Mouse (Mus musculus): ENCODE measurements around the gene Tnni3. TPM values are rescaled to one million over a fixed set of nuclear protein-coding genes. Genes with fewer than 3 reads are reported as not detected.
A peak's percentile ranks its signal among the peaks of the same experiment; 100 is the strongest.

Tnni3 gene
- polyA plus RNA-seq, 1 experiment from 2014 or later: 1.8 TPM

DNA sequence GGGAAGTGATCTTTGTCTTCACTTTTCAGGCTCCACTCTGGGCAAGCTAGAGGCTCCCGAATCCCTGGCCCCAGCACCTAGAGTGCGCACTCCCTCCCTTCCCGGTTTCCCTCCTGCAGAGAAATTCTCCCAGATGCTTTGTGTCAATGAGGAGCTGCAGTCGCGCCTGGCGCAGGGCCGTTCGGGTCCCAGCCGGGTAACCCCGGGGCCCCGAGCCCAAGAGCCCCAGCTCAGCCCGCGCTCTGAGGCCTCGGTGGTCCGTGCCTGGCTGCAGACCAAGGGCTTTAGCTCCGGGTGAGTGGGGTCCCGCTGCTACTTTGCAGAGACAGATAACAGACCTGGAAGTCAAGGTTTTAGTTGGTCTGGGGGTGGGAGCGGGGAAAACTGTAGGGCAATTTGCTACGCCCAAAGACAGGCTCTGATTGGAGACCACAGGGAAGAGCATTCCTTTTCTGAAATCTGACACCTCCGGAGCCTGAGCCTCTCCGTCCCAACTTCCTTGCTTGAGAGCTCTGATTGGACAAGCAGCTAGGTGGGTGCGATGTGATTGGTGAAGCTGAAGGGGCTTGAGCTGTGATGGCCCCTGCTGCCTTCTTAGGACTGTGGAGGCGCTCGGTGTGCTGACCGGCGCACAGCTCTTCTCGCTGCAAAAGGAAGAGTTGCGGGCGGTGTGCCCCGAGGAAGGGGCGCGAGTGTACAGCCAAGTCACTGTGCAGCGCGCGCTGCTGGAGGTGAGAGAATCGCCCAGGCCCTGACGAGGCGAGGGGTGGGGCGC, 45.8 kb downstream of the Tnni3 start:
- DNase-seq (ENCODE audit: extremely low spot score, low spot score): peak; percentile 87
- WGBS: under 1% methylated on average over 39 of the region's 39 CpGs
- peaks cover 26% of the 10 kb centered on the region for H3K36me3 ChIP-seq (replicated peaks)
- H3K9me3 ChIP-seq: 0 out of 2 replicates have a peak, but pooled peaks cover 6% of the 10 kb centered on the region
- peak overlapping the region; percentile 65 for H3K4me3 ChIP-seq
- H3K4me1 ChIP-seq: peaks cover 30% of the 10 kb centered on the region
- peaks cover 46% of the 10 kb centered on the region for H3K27me3 ChIP-seq (ENCODE audit: poor library complexity, severe bottlenecking)
- peak overlapping the region; percentile 93 for H3K27ac ChIP-seq

DNA sequence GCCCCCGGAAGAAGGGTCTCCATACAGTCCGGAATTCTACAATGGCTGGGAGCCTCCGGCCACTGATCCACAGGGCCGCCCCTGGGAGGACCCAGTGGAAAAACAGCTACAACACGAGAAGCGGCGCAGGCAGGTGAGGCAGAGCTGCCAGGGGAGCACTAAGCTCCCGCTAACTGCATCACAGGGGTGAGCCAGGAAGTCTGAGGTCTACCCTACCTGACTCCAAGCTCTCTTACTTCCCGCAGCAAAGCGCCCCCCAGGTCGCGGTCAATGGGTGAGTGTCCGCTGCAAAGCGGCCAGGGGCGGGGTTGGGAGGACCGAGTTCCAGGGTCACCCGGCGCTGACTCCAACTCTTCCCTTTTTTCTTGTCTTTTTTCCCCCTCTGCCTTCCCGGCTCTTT, 50.1 kb downstream of the Tnni3 start:
- 10% methylated on average over 19 of the region's 19 CpGs for WGBS
- Histone ChIP-seq H3K4me1 (peaks cover 37% of the 10 kb centered on the region), H3K9me3 (0 out of 2 replicates have a peak, but pooled peaks cover 6% of the 10 kb centered on the region), H3K27me3 (ENCODE audit: poor library complexity, severe bottlenecking) (peaks cover 85% of the 10 kb centered on the region), H3K36me3 (replicated peaks) (no peaks in the 10 kb centered on the region), H3K4me3 (peak overlapping the region; percentile 22; the same call in 1 of the 2 replicates), H3K27ac (no peak overlapping the region)
- DNase-seq (ENCODE audit: extremely low spot score, low spot score): no peak

DNA sequence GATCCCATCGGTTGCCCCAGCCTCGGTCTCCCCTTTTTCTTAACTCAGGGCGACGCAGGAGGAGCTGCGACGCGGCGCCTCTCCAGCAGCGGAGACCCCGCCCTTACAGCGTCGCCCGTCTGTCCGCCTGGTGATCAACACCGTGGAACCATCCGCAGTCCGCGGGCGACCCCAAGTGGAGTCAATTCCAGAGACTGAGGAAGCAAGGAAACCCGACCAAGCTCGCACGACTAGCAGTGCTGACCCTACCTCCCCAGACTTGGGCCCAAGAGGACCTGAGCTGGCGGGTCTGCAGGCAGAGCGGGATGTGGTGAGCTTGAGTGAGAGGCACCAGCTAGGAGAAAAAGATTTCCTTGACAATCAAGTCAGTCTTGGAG, 52.9 kb downstream of the Tnni3 start:
- Histone ChIP-seq H3K36me3 (replicated peaks) (no peaks in the 10 kb centered on the region), H3K27ac (no peak overlapping the region), H3K4me1 (peaks cover 23% of the 10 kb centered on the region), H3K9me3 (no peaks in the 10 kb centered on the region), H3K4me3 (peak overlapping the region; percentile 46), H3K27me3 (ENCODE audit: poor library complexity, severe bottlenecking) (peaks cover 77% of the 10 kb centered on the region)
- peak; percentile 79 for DNase-seq (ENCODE audit: extremely low spot score, low spot score)
- under 1% methylated on average over 24 of the region's 24 CpGs for WGBS

DNA sequence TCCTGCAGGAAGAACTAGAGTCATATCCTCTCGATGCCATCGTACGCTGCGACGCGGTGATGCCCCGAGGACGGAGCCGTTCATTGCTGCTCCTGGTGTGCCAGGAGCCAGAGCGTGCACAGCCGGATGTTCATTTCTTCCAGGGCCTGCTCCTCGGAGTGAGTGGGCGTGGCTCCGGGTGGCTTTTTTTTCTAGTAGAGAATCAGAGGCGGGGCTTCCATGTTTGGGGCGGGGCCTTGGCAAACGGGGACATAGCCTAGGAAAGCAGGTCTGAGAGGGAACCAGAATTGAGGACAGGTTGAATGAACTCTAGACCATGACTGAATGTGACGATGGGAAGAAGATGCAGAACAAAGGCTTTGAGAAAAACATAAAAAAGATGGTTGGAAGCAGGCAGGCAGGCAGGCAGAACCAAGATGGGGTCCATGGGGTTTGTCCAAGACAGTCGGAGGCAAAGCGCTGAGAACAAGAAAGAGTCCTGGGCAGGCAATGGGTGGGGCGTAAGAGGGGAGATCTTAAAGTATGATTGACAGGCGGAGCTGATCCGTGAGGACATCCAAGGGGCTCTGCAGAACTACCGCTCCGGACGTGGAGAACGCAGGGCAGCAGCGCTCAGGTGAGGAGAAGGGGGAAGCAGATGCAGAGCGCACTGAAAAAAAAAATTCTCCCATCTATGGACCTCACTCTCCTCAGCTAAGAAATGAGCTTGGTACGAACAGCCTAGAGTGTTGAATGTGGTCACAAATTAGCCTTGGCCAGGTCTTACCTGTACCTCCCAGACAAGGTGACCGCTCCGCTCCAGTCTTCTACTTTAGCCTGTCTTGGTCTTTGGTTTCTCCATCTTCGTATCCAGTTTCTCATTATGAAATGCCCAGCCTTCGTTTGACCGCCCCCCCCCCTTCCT, 53.5 kb downstream of the Tnni3 start:
- peak; percentile 68 for DNase-seq (ENCODE audit: extremely low spot score, low spot score)
- WGBS: 2% methylated on average over 35 of the region's 35 CpGs

More for the DNA sequence above, 53.5 kb downstream of the Tnni3 start:
- H3K27ac ChIP-seq: no peak overlapping the region
- peaks cover 23% of the 10 kb centered on the region for H3K4me1 ChIP-seq
- no peaks in the 10 kb centered on the region for H3K36me3 ChIP-seq (replicated peaks)
- peaks cover 70% of the 10 kb centered on the region for H3K27me3 ChIP-seq (ENCODE audit: poor library complexity, severe bottlenecking)
- H3K9me3 ChIP-seq: no peaks in the 10 kb centered on the region
- H3K4me3 ChIP-seq: peak overlapping the region; percentile 46

Other genes starting within 250 kb of the Tnni3 start
- not detected in 2 replicates for gene Ncr1, start 186.5 kb downstream of the Tnni3 start, polyA plus RNA-seq (2016; fragmentation: Nextera tagmentation; extraction: Ambion mirVana)
- gene Gp6, start 126.5 kb downstream of the Tnni3 start, polyA plus RNA-seq (2016; fragmentation: Nextera tagmentation; extraction: Ambion mirVana): 0.51 and 0.65 TPM in 2 replicates
- 34.6 and 36.3 TPM in 2 replicates for gene Rdh13, start 78.6 kb downstream of the Tnni3 start, polyA plus RNA-seq (2016; fragmentation: Nextera tagmentation; extraction: Ambion mirVana)
- gene Eps8l1, start 63.6 kb downstream of the Tnni3 start, polyA plus RNA-seq (2016; fragmentation: Nextera tagmentation; extraction: Ambion mirVana): 1.3 and 2.4 TPM in 2 replicates
- gene Ppp1r12c, start 22.5 kb downstream of the Tnni3 start, polyA plus RNA-seq (2016; fragmentation: Nextera tagmentation; extraction: Ambion mirVana): 34.2 and 34.8 TPM in 2 replicates
- 4.3 and 4.5 TPM in 2 replicates for gene Tnnt1, start 7.8 kb downstream of the Tnni3 start, polyA plus RNA-seq (2016; fragmentation: Nextera tagmentation; extraction: Ambion mirVana)
- gene Dnaaf3, start 8.2 kb upstream of the Tnni3 start, polyA plus RNA-seq (2016; fragmentation: Nextera tagmentation; extraction: Ambion mirVana): 2.7 and 3.2 TPM in 2 replicates
- 4.9 and 6.7 TPM in 2 replicates for gene Syt5, start 23.3 kb upstream of the Tnni3 start, polyA plus RNA-seq (2016; fragmentation: Nextera tagmentation; extraction: Ambion mirVana)
- 0.06 TPM in 1 of 2 replicates, not detected in the other for gene Ptprh, start 79.8 kb upstream of the Tnni3 start, polyA plus RNA-seq (2016; fragmentation: Nextera tagmentation; extraction: Ambion mirVana)
- 1.6 and 2.1 TPM in 2 replicates for gene Tmem86b, start 107.2 kb upstream of the Tnni3 start, polyA plus RNA-seq (2016; fragmentation: Nextera tagmentation; extraction: Ambion mirVana)
- gene Ppp6r1, start 134.8 kb upstream of the Tnni3 start, polyA plus RNA-seq (2016; fragmentation: Nextera tagmentation; extraction: Ambion mirVana): 8.0 and 9.2 TPM in 2 replicates
- 135 and 137 TPM in 2 replicates for gene Hspbp1, start 160.8 kb upstream of the Tnni3 start, polyA plus RNA-seq (2016; fragmentation: Nextera tagmentation; extraction: Ambion mirVana)
- 2.2 TPM in 2 replicates for gene Brsk1, start 166.4 kb upstream of the Tnni3 start, polyA plus RNA-seq (2016; fragmentation: Nextera tagmentation; extraction: Ambion mirVana)
- 0.11 and 0.20 TPM in 2 replicates for gene Tmem150b, start 201.0 kb upstream of the Tnni3 start, polyA plus RNA-seq (2016; fragmentation: Nextera tagmentation; extraction: Ambion mirVana)
- gene Kmt5c, start 215.9 kb upstream of the Tnni3 start, polyA plus RNA-seq (2016; fragmentation: Nextera tagmentation; extraction: Ambion mirVana): 98.9 and 101 TPM in 2 replicates
- gene Cox6b2, start 228.9 kb upstream of the Tnni3 start, polyA plus RNA-seq (2016; fragmentation: Nextera tagmentation; extraction: Ambion mirVana): 40.4 and 44.2 TPM in 2 replicates
- not detected in 2 replicates for gene Fam71e2, start 247.1 kb upstream of the Tnni3 start, polyA plus RNA-seq (2016; fragmentation: Nextera tagmentation; extraction: Ambion mirVana)

All from forebrain, embryonic 10.5 days (tissue).